Mouse (Mus musculus) bone marrow, adult 2 months (tissue): ENCODE data around the gene Chd9. TPM values are rescaled to one million over a fixed set of nuclear protein-coding genes. Genes with fewer than 3 reads are reported as not detected.

ENCODE experiments used
- H3K27ac ChIP-seq: fragments of 200-500 bp; 2 replicates; pipeline ENCODE4 v1.5.1; 2012; ENCODE audit warnings: low read depth, mild to moderate bottlenecking, control low read depth, inconsistent platforms, low read length; ENCODE audit not compliant: control insufficient read depth, poor library complexity, insufficient read depth
- H3K4me1 ChIP-seq: fragments of 200-500 bp; 2 replicates; pipeline ENCODE4 v1.6.1; 2011; ENCODE audit warnings: low read length; ENCODE audit not compliant: control insufficient read depth, insufficient read depth
- H3K4me3 ChIP-seq: fragments of 200-500 bp; replicated peaks from 2 replicates; pipeline ENCODE3; 2011; ENCODE audit warnings: mild to moderate bottlenecking, low read depth, low read length, control low read depth; ENCODE audit not compliant: control insufficient read depth
- CTCF ChIP-seq: fragments of 200-500 bp; IDR thresholded peaks from 2 replicates; pipeline ENCODE4 v1.5.1; 2011; ENCODE audit warnings: low read length, control low read depth; ENCODE audit not compliant: control insufficient read depth, insufficient read depth
- POLR2A ChIP-seq: fragments of 200-500 bp; IDR thresholded peaks from 2 replicates; pipeline ENCODE4 v1.6.1; 2011; ENCODE audit warnings: low read depth, mild to moderate bottlenecking, control low read depth, low read length, borderline replicate concordance; ENCODE audit not compliant: control insufficient read depth
- WGBS: fragments of 180-500 bp; shearing (Covaris S2); methylation state at CpG from one replicate; pipeline ENCODE4 v1.1.7; 2018; 5-methylcytosine and 5-hydroxymethylcytosine counted together
- polyA plus RNA-seq: library from polyadenylated mRNA; stranded (reverse); fragments of >200 nt; gene quantifications from 2 replicates; pipeline ENCODE4 v1.2.4, GENCODE M21; 2011; ENCODE audit warnings: low replicate concordance; ENCODE audit not compliant: missing spikeins, insufficient read depth, insufficient read length

The Chd9 gene
- polyA plus RNA-seq, 1 experiment: 60.6 TPM

- H3K4me3 ChIP-seq: no peak overlapping the region
- H3K27ac ChIP-seq: no peak overlapping the region
- 10% methylated on average over 10 of the region's 10 CpGs for WGBS
- H3K4me1 ChIP-seq: peaks cover 2% of the 10 kb centered on the region; the same call in 1 of the 2 replicates
- no peak for TF ChIP-seq POLR2A
- no peak for TF ChIP-seq CTCF
Observed at GRCm38 (mm10) chr8:91069407-91069806, 241.3 kb downstream of the Chd9 start.

GRCm38 (mm10) chr8:91069834-91070233 lies 241.7 kb downstream of the Chd9 start, which contains the start of gene Rbl2:
Gene Rbl2 (plus strand): TSS chr8:91070057.
- peak; percentile 12; the same call in 1 of the 2 replicates for TF ChIP-seq POLR2A
- TF ChIP-seq CTCF: no peak
- WGBS: under 1% methylated on average over 25 of the region's 25 CpGs
- Histone ChIP-seq H3K27ac (peak within 1 kb of the TSS; percentile 93), H3K4me3 (peak within 1 kb of the TSS; percentile 97), H3K4me1 (peaks cover 2% of the 10 kb centered on the region; the same call in 1 of the 2 replicates)

- TF ChIP-seq CTCF: no peak
- TF ChIP-seq POLR2A: peak; percentile 7; the same call in 1 of the 2 replicates
- peaks cover 2% of the 10 kb centered on the region; the same call in 1 of the 2 replicates for H3K4me1 ChIP-seq
- H3K4me3 ChIP-seq: peak overlapping the region; percentile 97
- H3K27ac ChIP-seq: peak overlapping the region; percentile 93
- under 1% methylated on average over 34 of the region's 34 CpGs for WGBS
Observed at GRCm38 (mm10) chr8:91070275-91070859, 242.2 kb downstream of the Chd9 start.

GRCm38 (mm10) chr8:91077077-91077867 lies 249.1 kb downstream of the Chd9 start:
- 50% methylated on average over 12 of the region's 12 CpGs for WGBS
- no peak overlapping the region for H3K4me3 ChIP-seq
- peak overlapping the region; percentile 4; the same call in 1 of the 2 replicates for H3K27ac ChIP-seq
- TF ChIP-seq CTCF (no peak), POLR2A (no peak)
- peaks cover under 1% of the 10 kb centered on the region for H3K4me1 ChIP-seq

- TF ChIP-seq CTCF: no peak
- no peak for TF ChIP-seq POLR2A
- 83% methylated on average over 2 of the region's 2 CpGs for WGBS
- H3K4me1 ChIP-seq: peaks cover 3% of the 10 kb centered on the region
- no peak overlapping the region for H3K4me3 ChIP-seq
- H3K27ac ChIP-seq: no peak overlapping the region
Observed at GRCm38 (mm10) chr8:91079678-91080077, 251.5 kb downstream of the Chd9 start.

GRCm38 (mm10) chr8:91081911-91082310 lies 253.8 kb downstream of the Chd9 start:
- Histone ChIP-seq H3K4me3 (no peak overlapping the region), H3K27ac (peak overlapping the region; percentile 32; the same call in 1 of the 2 replicates), H3K4me1 (peaks cover 3% of the 10 kb centered on the region)
- no peak for TF ChIP-seq POLR2A
- no peak for TF ChIP-seq CTCF
- 6% methylated on average over 7 of the region's 7 CpGs for WGBS

- TF ChIP-seq CTCF (no peak), POLR2A (no peak)
- peaks cover 3% of the 10 kb centered on the region for H3K4me1 ChIP-seq
- 37% methylated on average over 12 of the region's 12 CpGs for WGBS
- H3K4me3 ChIP-seq: no peak overlapping the region
- H3K27ac ChIP-seq: peak overlapping the region; percentile 30
Observed at GRCm38 (mm10) chr8:91082428-91082827, 254.3 kb downstream of the Chd9 start.

GRCm38 (mm10) chr8:91088452-91088851 lies 260.3 kb downstream of the Chd9 start:
- TF ChIP-seq POLR2A (no peak), CTCF (no peak)
- no peak overlapping the region for H3K27ac ChIP-seq
- H3K4me1 ChIP-seq: no peaks in the 10 kb centered on the region; the same call in 1 of the 2 replicates
- 95% methylated on average over 7 of the region's 7 CpGs for WGBS
- H3K4me3 ChIP-seq: no peak overlapping the region
